Mouse (Mus musculus) embryonic facial prominence, embryonic 12.5 days (tissue): ENCODE results near the gene Apof. TPM values are rescaled to one million over a fixed set of nuclear protein-coding genes. Genes with fewer than 3 reads are reported as not detected.
A peak's percentile ranks its signal among the peaks of the same experiment; 100 is the strongest.
"Not testable (repeated sequence)": the region's sequence is repeated elsewhere in the genome, so short reads cannot be mapped to it uniquely, and the experiment has no call there.

Experiments used
- ATAC-seq: fragments of 200-750 bp; cut with Nextera tagmentation; 2 replicates; pipeline ENCODE4 v1.8.0; 2017; ENCODE audit not compliant: insufficient number of reproducible peaks, insufficient read depth, low FRiP score, low TSS enrichment
- H3K27ac ChIP-seq: fragments of 300-500 bp; sonication (generic); 2 replicates; pipeline ENCODE4 v1.5.1; 2016; ENCODE audit warnings: mild to moderate bottlenecking
- H3K27me3 ChIP-seq: fragments of 300-500 bp; sonication (generic); 2 replicates; pipeline ENCODE4 v1.6.1; 2016; ENCODE audit warnings: mild to moderate bottlenecking, moderate library complexity
- H3K36me3 ChIP-seq: fragments of 300-500 bp; sonication (generic); 2 replicates; pipeline ENCODE4 v1.6.1; 2016; ENCODE audit warnings: mild to moderate bottlenecking
- H3K4me1 ChIP-seq: fragments of 300-500 bp; sonication (generic); 2 replicates; pipeline ENCODE4 v1.6.1; 2016
- H3K4me2 ChIP-seq: fragments of 300-500 bp; sonication (generic); replicated peaks from 2 replicates; pipeline ENCODE4 v1.6.1; 2016; ENCODE audit warnings: mild to moderate bottlenecking, moderate library complexity
- H3K4me3 ChIP-seq: fragments of 300-500 bp; sonication (generic); 2 replicates; pipeline ENCODE4 v1.5.1; 2016; ENCODE audit warnings: mild to moderate bottlenecking
- H3K9ac ChIP-seq: fragments of 300-500 bp; sonication (generic); 2 replicates; pipeline ENCODE4 v1.6.1; 2016; ENCODE audit warnings: mild to moderate bottlenecking, moderate library complexity
- H3K9me3 ChIP-seq: fragments of 300-500 bp; sonication (generic); 2 replicates; pipeline ENCODE4 v1.6.1; 2016; ENCODE audit warnings: mild to moderate bottlenecking, moderate library complexity
- WGBS: fragments of 180-500 bp; shearing (Covaris S2); methylation state at CpG from one replicate; pipeline ENCODE4 v1.1.7; 2016; 5-methylcytosine and 5-hydroxymethylcytosine counted together
- polyA plus RNA-seq: library from polyadenylated mRNA; unstranded; fragments of >200 nt; fragmentation: Nextera tagmentation; extraction: Ambion mirVana; gene quantifications from 2 replicates; pipeline ENCODE4 v1.2.1, GENCODE M21; 2016

The Apof gene
- polyA plus RNA-seq, 1 experiment from 2014 or later = not detected

DNA sequence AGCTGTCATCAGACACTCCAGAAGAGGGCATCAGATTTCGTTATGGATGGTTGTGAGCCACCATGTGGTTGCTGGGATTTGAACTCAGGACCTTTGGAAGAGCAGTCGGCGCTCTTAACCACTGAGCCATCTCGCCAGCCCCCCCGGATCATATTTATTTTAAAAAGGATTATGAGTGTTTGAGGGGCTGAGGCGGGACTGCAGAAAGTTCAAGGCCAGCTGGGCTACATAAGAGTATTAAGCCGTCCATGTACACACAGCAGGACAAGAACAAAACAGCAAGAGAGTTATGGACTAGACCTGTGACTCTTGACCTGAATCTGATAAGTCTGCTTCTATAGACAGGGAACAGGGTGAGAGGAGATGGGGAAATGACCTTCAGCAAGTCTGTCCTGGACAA lies 8.1 kb upstream of the Apof start:
- not testable (repeated sequence) for H3K27me3 ChIP-seq, H3K4me2 ChIP-seq, ATAC-seq

DNA sequence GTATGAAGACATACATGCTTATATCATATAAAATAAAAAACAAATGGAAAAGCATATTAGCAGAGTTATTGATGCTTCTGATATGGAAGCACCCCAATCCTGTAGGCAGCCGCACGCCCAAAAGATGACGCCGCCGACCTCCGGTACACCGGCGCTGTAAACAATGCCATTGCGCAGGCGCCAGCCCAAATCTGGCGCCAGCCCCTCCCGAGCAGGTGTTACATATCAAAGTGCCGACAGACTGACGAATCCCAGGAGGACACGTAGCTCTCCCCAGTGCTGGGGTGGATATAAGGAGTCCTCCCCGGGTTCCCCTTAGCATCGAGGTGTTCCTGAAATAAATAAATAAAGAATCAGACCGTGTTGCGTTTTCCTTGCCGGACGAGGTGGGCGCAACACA lies 6.2 kb upstream of the Apof start:
- Histone ChIP-seq H3K27ac (no peak overlapping the region), H3K4me2 (no peak overlapping the region), H3K27me3 (no peaks in the 10 kb centered on the region), H3K4me3 (no peak overlapping the region), H3K9me3 (no peaks in the 10 kb centered on the region), H3K9ac (no peak overlapping the region), H3K4me1 (no peaks in the 10 kb centered on the region), H3K36me3 (no peaks in the 10 kb centered on the region)
- WGBS = 73% methylated on average over 22 of the region's 22 CpGs
- ATAC-seq = no peak

More for the DNA sequence above, 8.1 kb upstream of the Apof start:
- H3K9ac ChIP-seq, H3K27ac ChIP-seq, H3K4me3 ChIP-seq, H3K36me3 ChIP-seq, H3K4me1 ChIP-seq, H3K9me3 ChIP-seq: not testable (repeated sequence)
- 87% methylated on average over 7 of the region's 7 CpGs for WGBS

DNA sequence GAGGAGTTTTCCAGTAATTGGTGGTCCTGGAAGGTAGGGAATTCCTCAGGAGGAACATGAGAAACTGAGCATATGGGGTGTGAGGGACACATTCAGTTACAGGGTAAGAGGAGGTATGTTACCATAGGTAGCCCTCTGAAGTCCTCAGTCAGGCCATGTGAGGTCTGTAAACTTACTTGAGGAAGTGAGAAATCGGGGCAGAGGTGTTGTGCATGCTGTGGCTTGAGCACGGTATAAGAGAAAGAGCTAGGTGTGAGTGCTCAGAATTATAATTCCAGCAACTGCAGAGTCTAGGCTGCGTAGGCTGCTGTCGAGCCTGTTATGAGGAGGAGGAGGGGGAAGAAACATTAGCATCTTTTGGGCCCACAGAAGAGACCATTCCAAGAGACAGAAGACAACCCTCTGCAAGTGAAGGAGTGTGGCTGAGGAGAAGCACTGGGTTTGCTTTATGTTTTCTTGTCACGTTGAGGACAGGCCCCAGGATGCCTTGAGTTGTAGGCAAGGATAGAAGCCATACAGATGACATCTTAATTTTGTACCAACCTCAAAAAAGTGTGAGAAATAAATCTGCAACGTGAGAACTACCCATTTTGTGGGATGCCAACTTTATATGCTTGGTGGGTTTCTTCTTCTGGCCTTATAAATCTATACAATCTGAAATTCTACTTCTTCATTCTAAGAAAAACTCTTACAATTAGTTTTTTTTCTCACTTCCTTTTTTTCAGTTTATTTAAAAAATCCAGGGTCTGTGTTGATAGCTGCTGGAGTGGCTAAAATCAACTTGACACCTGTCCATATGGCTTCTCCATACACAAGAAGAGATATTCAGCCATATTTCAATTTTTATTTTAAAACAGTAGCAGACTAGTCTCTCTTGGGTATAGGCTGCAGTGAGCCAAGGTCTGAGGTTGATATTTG lies 4.8 kb upstream of the Apof start:
- no peak overlapping the region for H3K4me2 ChIP-seq
- no peak overlapping the region for H3K27ac ChIP-seq
- no peaks in the 10 kb centered on the region for H3K4me1 ChIP-seq
- H3K27me3 ChIP-seq = no peaks in the 10 kb centered on the region
- 81% methylated on average over 6 of the region's 6 CpGs for WGBS
- ATAC-seq = no peak
- H3K4me3 ChIP-seq = no peak overlapping the region
- no peaks in the 10 kb centered on the region for H3K9me3 ChIP-seq
- H3K36me3 ChIP-seq = no peaks in the 10 kb centered on the region
- H3K9ac ChIP-seq = no peak overlapping the region

DNA sequence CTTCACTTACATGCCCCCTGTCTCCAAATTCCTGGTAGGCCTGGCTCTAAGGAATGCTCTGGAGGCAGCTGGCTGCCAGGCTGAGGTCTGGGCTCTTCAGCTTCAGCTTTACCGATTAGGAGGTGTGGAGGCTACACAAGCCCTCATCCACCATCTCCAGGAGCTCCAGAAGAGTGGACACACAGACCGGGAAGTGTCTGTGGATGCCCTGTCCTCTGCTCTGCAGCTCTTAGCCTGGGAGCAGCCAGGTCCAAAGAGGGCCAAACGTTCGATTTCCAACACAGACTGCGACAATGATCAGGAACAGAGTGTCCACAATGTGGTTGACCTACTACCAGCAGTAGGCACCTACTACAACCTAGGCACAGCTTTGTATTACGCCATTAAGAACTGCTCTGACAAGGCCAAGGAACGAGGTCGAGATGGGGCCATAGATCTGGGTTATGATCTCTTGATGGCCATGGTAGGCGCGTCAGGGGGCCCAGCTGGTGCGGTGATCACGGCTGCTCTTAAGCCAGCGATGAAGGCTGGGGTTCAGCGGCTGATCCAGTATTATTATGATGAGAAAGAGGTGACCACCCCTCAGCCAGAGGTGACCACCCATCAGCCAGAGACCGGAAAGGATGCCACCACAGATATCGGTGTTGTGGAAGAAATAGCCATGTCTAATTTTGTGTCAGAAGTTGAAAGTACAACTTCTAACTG lies 887 bp downstream of the Apof start:
- Histone ChIP-seq H3K9ac (no peak overlapping the region), H3K36me3 (no peaks in the 10 kb centered on the region), H3K4me2 (peak overlapping the region; percentile 66), H3K9me3 (no peaks in the 10 kb centered on the region), H3K4me3 (peak overlapping the region; percentile 77; the same call in 1 of the 2 replicates), H3K27ac (no peak overlapping the region), H3K27me3 (no peaks in the 10 kb centered on the region), H3K4me1 (0 out of 2 replicates have a peak, but pooled peaks cover 6% of the 10 kb centered on the region)
- WGBS = 90% methylated on average over 16 of the region's 16 CpGs
- no peak for ATAC-seq

DNA sequence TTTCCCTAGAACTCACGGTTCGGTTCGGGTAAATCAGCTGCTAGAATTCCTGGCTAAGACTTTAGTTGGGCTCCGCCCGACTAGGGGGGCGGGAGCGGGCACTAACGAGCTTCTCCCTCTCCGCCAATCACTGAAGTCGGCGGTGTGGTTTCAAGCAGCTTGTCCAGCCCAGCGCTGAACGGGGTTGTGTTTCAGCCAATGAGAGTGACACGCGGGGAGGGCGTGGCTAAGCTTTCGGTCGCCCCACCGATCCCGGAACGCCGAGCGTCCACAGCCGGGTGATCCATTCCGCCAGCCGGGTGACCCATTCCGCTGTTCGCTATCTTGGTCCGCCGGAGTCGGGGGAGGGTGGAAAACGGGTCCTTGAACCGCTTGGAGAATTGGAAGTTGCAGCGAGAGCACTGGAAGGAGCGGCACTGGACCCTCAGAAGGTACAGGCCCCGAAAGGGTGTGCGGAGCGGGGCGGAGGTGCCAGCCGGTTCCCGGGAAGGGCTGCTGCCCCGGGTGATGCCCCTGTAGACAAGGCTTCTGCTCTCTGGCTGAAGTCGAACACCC lies 1.9 kb downstream of the Apof start, which contains the start of gene Stat2:
TSS of gene Stat2 (plus strand) at position 273 of the 555 bp plus-strand sequence.
- under 1% methylated on average over 43 of the region's 43 CpGs for WGBS
- no peak within 1 kb of the TSS for H3K27ac ChIP-seq
- peak within 1 kb of the TSS; percentile 77 for H3K4me3 ChIP-seq
- H3K9me3 ChIP-seq = no peaks in the 10 kb centered on the region
- H3K27me3 ChIP-seq = no peaks in the 10 kb centered on the region
- 0 out of 2 replicates have a peak, but pooled peaks cover 6% of the 10 kb centered on the region for H3K4me1 ChIP-seq
- H3K4me2 ChIP-seq = peak within 1 kb of the TSS; percentile 66
- H3K36me3 ChIP-seq = no peaks in the 10 kb centered on the region
- peak within 1 kb of the TSS; percentile 65 for H3K9ac ChIP-seq
- ATAC-seq = peak; percentile 97

DNA sequence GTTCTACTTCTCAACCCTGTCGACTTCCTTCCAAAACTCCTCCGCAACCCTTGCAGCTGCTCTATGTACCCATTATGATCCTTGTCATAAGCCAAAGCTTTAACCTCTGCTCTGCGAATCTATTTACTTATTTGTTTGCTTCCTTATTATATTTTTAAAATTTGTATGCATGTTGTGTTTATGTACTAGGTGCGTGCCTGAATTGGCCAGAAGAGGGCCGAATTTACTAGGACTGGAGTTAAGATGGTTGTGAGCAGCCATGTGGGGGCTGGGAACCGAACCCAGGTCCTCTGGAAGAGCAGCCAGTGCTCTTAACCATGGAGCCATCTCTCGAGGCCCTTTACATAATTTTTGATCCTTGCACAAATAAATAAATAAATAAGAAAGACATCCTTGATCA lies 2.4 kb downstream of the Apof start:
- 38% methylated on average over 7 of the region's 7 CpGs for WGBS

DNA sequence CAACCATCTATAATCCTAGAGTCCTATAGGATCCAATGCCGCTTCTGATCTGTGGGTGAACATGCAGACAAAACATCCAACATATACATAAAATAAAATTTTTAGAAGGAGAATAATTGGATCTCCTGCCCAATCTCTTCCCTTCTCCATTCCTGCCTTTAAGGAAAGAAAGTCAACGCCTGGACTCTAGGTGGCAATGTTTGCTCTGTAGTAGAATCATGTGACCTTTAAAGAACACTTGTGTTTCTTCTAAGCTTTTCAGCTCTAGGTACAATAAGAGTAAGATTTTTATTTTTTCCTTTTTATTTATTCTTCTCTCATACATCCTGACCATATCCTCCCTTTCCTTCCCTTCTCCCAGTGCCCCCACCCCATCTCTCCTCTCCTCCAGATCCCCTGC lies 3.4 kb downstream of the Apof start:
- no peak for ATAC-seq
- Histone ChIP-seq H3K4me1 (0 out of 2 replicates have a peak, but pooled peaks cover 6% of the 10 kb centered on the region), H3K36me3 (no peaks in the 10 kb centered on the region), H3K9me3 (no peaks in the 10 kb centered on the region), H3K9ac (no peak overlapping the region), H3K27me3 (no peaks in the 10 kb centered on the region), H3K4me3 (no peak overlapping the region), H3K27ac (no peak overlapping the region), H3K4me2 (no peak overlapping the region)
- 65% methylated on average over 2 of the region's 2 CpGs for WGBS

More for the DNA sequence above, 2.4 kb downstream of the Apof start:
- peak overlapping the region; percentile 77 for H3K4me3 ChIP-seq
- peak overlapping the region; percentile 66 for H3K4me2 ChIP-seq
- H3K4me1 ChIP-seq = 0 out of 2 replicates have a peak, but pooled peaks cover 6% of the 10 kb centered on the region
- H3K36me3 ChIP-seq = no peaks in the 10 kb centered on the region
- H3K27me3 ChIP-seq = no peaks in the 10 kb centered on the region
- no peak overlapping the region for H3K27ac ChIP-seq
- no peaks in the 10 kb centered on the region for H3K9me3 ChIP-seq
- H3K9ac ChIP-seq = peak overlapping the region; percentile 65
- no peak for ATAC-seq

DNA sequence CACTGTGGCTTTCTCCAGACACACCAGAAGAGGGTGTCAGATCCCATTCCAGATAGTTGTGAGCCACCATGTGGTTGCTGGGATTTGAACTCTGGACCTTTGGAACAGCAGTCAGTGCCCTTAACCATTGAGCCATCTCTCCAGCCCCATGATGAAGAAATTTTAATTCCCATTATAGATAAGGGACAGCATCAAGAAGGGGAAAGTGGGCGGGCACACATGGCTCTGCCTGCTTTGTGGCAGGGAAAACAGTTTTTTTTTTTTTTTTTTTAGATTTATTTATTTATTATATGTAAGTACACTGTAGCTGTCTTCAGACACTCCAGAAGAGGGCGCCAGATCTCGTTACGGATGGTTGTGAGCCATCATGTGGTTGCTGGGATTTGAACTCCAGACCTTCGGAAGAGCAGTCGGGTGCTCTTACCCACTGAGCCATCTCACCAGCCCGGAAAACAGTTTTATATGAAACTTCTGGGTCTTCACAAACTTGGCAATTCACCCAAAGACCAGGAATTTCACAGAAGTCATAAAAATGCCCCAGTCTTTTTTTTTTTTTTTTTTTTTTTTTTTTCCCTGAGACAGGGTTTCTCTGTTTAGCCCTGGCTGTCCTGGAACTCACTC lies 4.5 kb downstream of the Apof start:
- H3K4me3 ChIP-seq, H3K4me1 ChIP-seq, H3K9me3 ChIP-seq, H3K9ac ChIP-seq, H3K27ac ChIP-seq, H3K4me2 ChIP-seq, ATAC-seq, H3K27me3 ChIP-seq, H3K36me3 ChIP-seq: not testable (repeated sequence)
- WGBS = 81% methylated on average over 6 of the region's 7 CpGs

DNA sequence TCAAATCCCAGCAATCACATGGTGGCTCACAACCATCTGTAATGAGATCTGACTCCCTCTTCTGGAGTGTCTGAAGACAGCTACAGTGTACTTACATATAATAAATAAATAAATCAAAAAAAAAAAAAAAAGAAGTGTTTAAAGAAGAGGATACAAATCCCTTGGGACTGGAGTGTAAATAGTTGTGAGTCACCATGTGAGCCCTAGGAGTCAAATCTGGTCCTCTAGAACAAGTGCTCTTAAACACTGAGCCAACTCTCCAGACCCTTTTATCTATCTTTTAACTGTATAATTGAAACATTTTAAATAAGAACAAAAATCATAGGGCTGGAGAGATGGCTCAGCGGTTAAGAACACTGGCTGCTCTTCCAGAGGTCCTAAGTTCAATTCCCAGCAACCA lies 6.9 kb downstream of the Apof start:
- H3K9me3 ChIP-seq, H3K36me3 ChIP-seq, H3K4me3 ChIP-seq, H3K27me3 ChIP-seq, H3K4me2 ChIP-seq, H3K27ac ChIP-seq, H3K9ac ChIP-seq, ATAC-seq, H3K4me1 ChIP-seq: not testable (repeated sequence)
- WGBS = 86% methylated on average over 1 of the region's 1 CpGs

DNA sequence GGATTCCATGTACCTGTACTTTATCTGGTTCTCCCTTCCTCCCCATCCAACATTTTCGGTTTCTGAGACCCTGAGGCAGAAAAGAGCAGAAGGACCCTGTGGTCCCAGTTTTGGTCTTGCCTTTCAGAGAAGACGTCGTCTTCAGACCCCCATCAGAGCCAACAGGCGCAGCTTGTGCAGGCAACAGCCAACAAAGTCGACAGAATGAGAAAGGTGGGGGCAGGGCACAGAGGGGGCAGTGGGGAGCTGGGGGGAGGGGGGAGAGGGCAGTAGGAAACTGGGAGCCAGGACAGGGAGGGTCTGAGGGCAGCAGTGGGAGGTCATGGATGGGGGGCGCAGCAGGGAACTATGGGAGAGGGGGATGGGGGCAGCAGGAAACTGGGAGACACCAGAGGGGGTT lies 9.7 kb downstream of the Apof start:
- H3K27me3 ChIP-seq = no peaks in the 10 kb centered on the region
- no peaks in the 10 kb centered on the region for H3K4me1 ChIP-seq
- no peak for ATAC-seq
- no peak overlapping the region for H3K9ac ChIP-seq
- H3K4me2 ChIP-seq = no peak overlapping the region
- WGBS = 58% methylated on average over 6 of the region's 6 CpGs
- H3K4me3 ChIP-seq = no peak overlapping the region
- no peak overlapping the region for H3K27ac ChIP-seq
- no peaks in the 10 kb centered on the region for H3K9me3 ChIP-seq
- peaks cover 32% of the 10 kb centered on the region for H3K36me3 ChIP-seq

DNA sequence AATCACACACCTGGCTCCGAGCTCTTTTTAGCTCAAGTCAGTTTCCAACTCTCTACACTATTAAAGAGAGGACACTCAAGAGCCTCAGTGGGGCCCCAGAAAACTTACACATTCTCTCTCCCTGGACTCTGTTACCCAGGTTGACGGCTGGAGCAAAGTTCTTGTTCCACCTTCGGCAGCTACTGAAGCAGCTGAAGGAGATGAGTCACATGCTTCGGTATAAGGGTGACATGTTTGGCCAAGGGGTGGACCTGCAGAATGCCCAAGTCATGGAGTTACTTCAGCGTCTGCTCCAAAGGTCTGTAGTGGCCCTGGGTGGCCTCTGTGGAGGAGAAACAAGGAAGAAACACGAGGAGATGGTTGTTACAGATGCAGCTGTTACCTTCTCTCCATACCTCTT lies 12.5 kb downstream of the Apof start:
- peaks cover 49% of the 10 kb centered on the region for H3K36me3 ChIP-seq
- H3K9me3 ChIP-seq = no peaks in the 10 kb centered on the region
- WGBS = 82% methylated on average over 6 of the region's 6 CpGs
- H3K27ac ChIP-seq = no peak overlapping the region
- H3K9ac ChIP-seq = no peak overlapping the region
- H3K27me3 ChIP-seq = no peaks in the 10 kb centered on the region
- H3K4me1 ChIP-seq = no peaks in the 10 kb centered on the region
- no peak for ATAC-seq
- H3K4me3 ChIP-seq = no peak overlapping the region
- H3K4me2 ChIP-seq = no peak overlapping the region
